Mouse (Mus musculus) liver, postnatal 0 days (tissue): ENCODE measurements at regions not wholly inside any gene's neighbourhood (a gene's known extent, or its start where the extent isn't known, plus 50 kb on each side); places are given as distances from the start of the nearest gene placed in this dataset.

Experiments used
- CTCF ChIP-seq: sonication (generic); IDR thresholded peaks from 2 replicates; pipeline ENCODE4 v1.5.1; 2016; ENCODE audit warnings: antibody characterized with exemption, low read depth
- EP300 ChIP-seq: IDR thresholded peaks from 2 replicates; pipeline ENCODE4 v1.6.1; 2016; ENCODE audit warnings: antibody characterized with exemption, low read depth, mild to moderate bottlenecking

GRCm38 (mm10) chr13:111961423-111961822, 152.6 kb upstream of the Map3k1 start:
- TF ChIP-seq CTCF (no peak), EP300 (no peak)
